Mouse (Mus musculus) cerebellum, postnatal 36 days (tissue): ENCODE results near the gene Insig2.

Experiments used
- DNase-seq, 2 experiments: peaks; one replicate each; pipeline ENCODE4 v3.0.0; 2021 to 2022; ENCODE audit warnings: mixed read lengths in 2 of 2

The Insig2 gene

GRCm38 (mm10) chr1:121326591-121327343 is 5.6 kb downstream of the Insig2 start:
- DNase-seq, result peak in 1 of 2 experiments; percentile 3

- no peak for DNase-seq
Measured at GRCm38 (mm10) chr1:121323501-121323900, 8.9 kb downstream of the Insig2 start.

GRCm38 (mm10) chr1:121314766-121315428 is 17.5 kb downstream of the Insig2 start:
- DNase-seq, result no peak

GRCm38 (mm10) chr1:121313181-121313580 is 19.2 kb downstream of the Insig2 start:
- no peak for DNase-seq

- DNase-seq, result no peak
Measured at GRCm38 (mm10) chr1:121312326-121312725, 20.1 kb downstream of the Insig2 start.

- DNase-seq, result no peak
Measured at GRCm38 (mm10) chr1:121296717-121297255, 35.6 kb downstream of the Insig2 start.

GRCm38 (mm10) chr1:121293571-121293970 is 38.8 kb downstream of the Insig2 start:
- DNase-seq, result no peak

GRCm38 (mm10) chr1:121290841-121291240 is 41.5 kb downstream of the Insig2 start:
- no peak for DNase-seq

- peak; percentile 8 to 25 for DNase-seq
Measured at GRCm38 (mm10) chr1:121290340-121290739, 42.0 kb downstream of the Insig2 start.

GRCm38 (mm10) chr1:121284197-121284596 is 48.2 kb downstream of the Insig2 start:
- no peak for DNase-seq

- no peak for DNase-seq
Measured at GRCm38 (mm10) chr1:121280501-121280900, 51.9 kb downstream of the Insig2 start.

- no peak for DNase-seq
Measured at GRCm38 (mm10) chr1:121278370-121278769, 54.0 kb downstream of the Insig2 start.

- DNase-seq, result no peak
Measured at GRCm38 (mm10) chr1:121277466-121277865, 54.9 kb downstream of the Insig2 start.

- no peak for DNase-seq
Measured at GRCm38 (mm10) chr1:121275961-121276506, 56.4 kb downstream of the Insig2 start.

- DNase-seq, result no peak
Measured at GRCm38 (mm10) chr1:121260171-121260741, 72.1 kb downstream of the Insig2 start.
